Mouse (Mus musculus): ENCODE measurements around the gene Car5b. TPM values are rescaled to one million over a fixed set of nuclear protein-coding genes. Genes with fewer than 3 reads are reported as not detected.

Car5b gene
- polyA plus RNA-seq, 1 experiment from 2014 or later: 0.45 TPM

DNA sequence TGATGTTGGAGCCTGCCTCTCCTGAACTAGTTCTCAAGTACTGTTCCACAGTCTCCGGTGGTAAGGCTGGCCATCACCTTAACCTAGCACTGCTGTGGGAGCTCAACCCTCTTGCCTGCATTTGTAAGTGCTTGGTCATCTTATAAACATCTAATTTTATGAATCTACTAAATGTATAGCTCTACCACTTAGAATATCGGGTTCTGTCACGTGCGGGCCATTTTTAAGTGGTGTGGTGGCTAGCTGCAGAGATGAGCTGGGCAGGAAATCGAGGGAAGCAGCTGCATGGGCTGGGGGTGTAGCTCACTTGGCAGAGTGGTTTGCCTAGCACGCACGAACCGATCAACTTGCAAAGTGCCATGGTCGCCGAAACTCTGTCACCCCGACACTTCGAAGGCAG, 70.4 kb downstream of the Car5b start:
- ATAC-seq (replicated peaks; ENCODE audit: low FRiP score, low TSS enrichment, low read depth): peak; percentile 7; the same call in 1 of the 2 replicates

DNA sequence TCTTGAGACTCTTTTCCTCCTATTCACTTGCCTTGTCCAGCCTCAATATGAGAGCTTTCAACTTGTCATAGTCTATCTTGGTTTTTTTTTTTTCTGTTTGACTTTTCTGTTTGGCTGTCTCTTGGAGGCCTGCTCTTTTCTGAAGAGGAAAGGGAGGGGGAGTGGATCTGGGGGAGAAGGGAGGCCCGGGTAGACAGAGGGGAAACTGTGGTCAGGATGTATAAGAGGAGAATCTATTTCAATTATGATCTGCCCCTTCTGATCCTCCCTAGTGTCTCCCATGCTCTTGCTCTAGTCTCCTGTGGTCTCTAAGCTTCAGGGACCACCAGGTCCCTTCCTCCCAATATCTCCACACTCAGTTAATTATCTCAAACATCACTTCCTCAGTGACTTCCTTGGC, 76.2 kb downstream of the Car5b start:
- Histone ChIP-seq H3K9me3 (ENCODE audit: control insufficient read depth, low read length) (no peaks in the 10 kb centered on the region), H3K4me1 (replicated peaks; ENCODE audit: control insufficient read depth, insufficient read depth, low read length) (no peaks in the 10 kb centered on the region), H3K27ac (ENCODE audit: low read depth) (no peak overlapping the region), H3K4me3 (ENCODE audit: low read depth, low read length) (no peak overlapping the region), H3K36me3 (ENCODE audit: control insufficient read depth, insufficient read depth, low read length) (peaks cover 63% of the 10 kb centered on the region), H3K4me2 (ENCODE audit: low read length) (no peak overlapping the region), H3K9ac (ENCODE audit: low read length) (no peak overlapping the region), H3K27me3 (replicated peaks; ENCODE audit: control insufficient read depth, insufficient read depth, low read length) (no peaks in the 10 kb centered on the region)
- 85% methylated on average over 1 of the region's 1 CpGs for WGBS
- DNase-seq (ENCODE audit: low spot score): no peak
- no peak for ATAC-seq (replicated peaks; ENCODE audit: low FRiP score, low TSS enrichment, low read depth)

More for the DNA sequence above, 70.4 kb downstream of the Car5b start:
- 28% methylated on average over 12 of the region's 12 CpGs for WGBS
- peak overlapping the region; percentile 48 for H3K4me3 ChIP-seq (ENCODE audit: low read depth, low read length)
- H3K4me2 ChIP-seq (ENCODE audit: low read length): peak overlapping the region; percentile 47
- no peaks in the 10 kb centered on the region for H3K4me1 ChIP-seq (replicated peaks; ENCODE audit: control insufficient read depth, insufficient read depth, low read length)
- H3K27me3 ChIP-seq (replicated peaks; ENCODE audit: control insufficient read depth, insufficient read depth, low read length): no peaks in the 10 kb centered on the region
- no peaks in the 10 kb centered on the region for H3K9me3 ChIP-seq (ENCODE audit: control insufficient read depth, low read length)
- H3K9ac ChIP-seq (ENCODE audit: low read length): peak overlapping the region; percentile 77
- H3K27ac ChIP-seq (ENCODE audit: low read depth): peak overlapping the region; percentile 91
- H3K36me3 ChIP-seq (ENCODE audit: control insufficient read depth, insufficient read depth, low read length): peaks cover 29% of the 10 kb centered on the region
- DNase-seq (ENCODE audit: low spot score): no peak

DNA sequence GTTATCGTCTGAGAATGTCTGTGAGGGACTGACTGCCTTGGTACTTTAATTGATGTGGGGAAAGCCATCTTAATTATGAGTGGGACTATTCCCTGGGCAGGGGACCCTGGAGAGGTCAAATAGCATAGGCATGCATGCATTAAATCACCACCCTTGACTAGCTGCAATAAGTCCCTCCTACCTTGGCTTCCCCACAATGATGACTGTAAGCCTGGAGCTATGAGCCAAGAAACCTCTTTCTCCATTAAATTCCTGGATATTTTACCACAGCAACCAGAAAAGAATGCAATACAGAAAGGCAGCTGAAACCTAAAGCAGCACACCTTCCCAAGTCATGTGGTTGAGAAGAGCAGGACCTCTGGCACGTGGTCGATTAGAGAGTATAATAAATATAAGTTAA, 83.4 kb downstream of the Car5b start:
- H3K27ac ChIP-seq (ENCODE audit: low read depth): no peak overlapping the region
- H3K4me2 ChIP-seq (ENCODE audit: low read length): no peak overlapping the region
- H3K4me3 ChIP-seq (ENCODE audit: low read depth, low read length): no peak overlapping the region
- H3K27me3 ChIP-seq (replicated peaks; ENCODE audit: control insufficient read depth, insufficient read depth, low read length): no peaks in the 10 kb centered on the region
- no peaks in the 10 kb centered on the region for H3K4me1 ChIP-seq (replicated peaks; ENCODE audit: control insufficient read depth, insufficient read depth, low read length)
- 88% methylated on average over 3 of the region's 3 CpGs for WGBS
- no peaks in the 10 kb centered on the region for H3K9me3 ChIP-seq (ENCODE audit: control insufficient read depth, low read length)
- DNase-seq (ENCODE audit: low spot score): no peak
- ATAC-seq (replicated peaks; ENCODE audit: low FRiP score, low TSS enrichment, low read depth): no peak
- H3K36me3 ChIP-seq (ENCODE audit: control insufficient read depth, insufficient read depth, low read length): peaks cover 44% of the 10 kb centered on the region
- no peak overlapping the region for H3K9ac ChIP-seq (ENCODE audit: low read length)

DNA sequence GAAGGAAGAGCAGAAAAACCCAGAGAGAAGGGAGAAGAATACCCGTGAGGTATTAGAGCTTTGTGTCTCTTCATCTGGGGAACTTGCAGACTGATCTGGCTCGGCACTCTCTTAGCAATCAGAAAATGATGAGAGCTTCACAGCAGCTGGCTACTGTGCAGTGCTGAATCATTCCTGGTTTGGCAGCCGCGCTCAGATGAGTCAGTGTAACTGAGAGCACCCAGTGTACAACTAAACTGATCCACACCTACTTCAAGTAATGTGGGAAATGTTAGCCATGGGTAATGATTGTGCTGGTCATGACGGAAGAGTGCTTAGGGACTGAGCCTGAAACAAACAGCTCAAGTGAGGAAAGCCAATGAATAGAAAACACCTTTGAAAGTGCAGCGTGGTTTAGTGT, 89.2 kb downstream of the Car5b start:
- H3K36me3 ChIP-seq (ENCODE audit: control insufficient read depth, insufficient read depth, low read length): peaks cover 32% of the 10 kb centered on the region
- DNase-seq (ENCODE audit: low spot score): no peak
- H3K9ac ChIP-seq (ENCODE audit: low read length): no peak overlapping the region
- no peak overlapping the region for H3K27ac ChIP-seq (ENCODE audit: low read depth)
- no peak for ATAC-seq (replicated peaks; ENCODE audit: low FRiP score, low TSS enrichment, low read depth)
- H3K4me2 ChIP-seq (ENCODE audit: low read length): no peak overlapping the region
- WGBS: 86% methylated on average over 6 of the region's 6 CpGs
- H3K4me1 ChIP-seq (replicated peaks; ENCODE audit: control insufficient read depth, insufficient read depth, low read length): no peaks in the 10 kb centered on the region
- H3K27me3 ChIP-seq (replicated peaks; ENCODE audit: control insufficient read depth, insufficient read depth, low read length): no peaks in the 10 kb centered on the region
- no peak overlapping the region for H3K4me3 ChIP-seq (ENCODE audit: low read depth, low read length)
- no peaks in the 10 kb centered on the region for H3K9me3 ChIP-seq (ENCODE audit: control insufficient read depth, low read length)

DNA sequence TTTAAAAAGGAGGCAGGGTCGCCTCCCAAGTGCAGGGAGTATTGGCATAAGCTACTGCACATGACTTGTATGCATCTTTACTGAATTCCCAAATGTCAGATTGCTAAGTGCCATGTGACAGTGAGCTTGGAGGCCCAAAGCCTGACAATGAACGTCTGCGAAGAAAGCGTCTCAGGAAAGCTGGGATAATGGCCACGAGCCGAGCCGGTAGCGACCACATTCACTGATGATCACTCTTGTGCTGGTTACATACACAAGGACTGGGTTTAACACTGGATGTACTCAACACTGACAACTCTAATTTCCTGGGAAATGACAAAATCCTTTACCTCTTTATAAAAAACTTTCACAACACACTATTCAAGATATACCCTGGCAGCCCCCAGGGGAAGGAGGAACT, 93.1 kb downstream of the Car5b start:
- Histone ChIP-seq H3K36me3 (ENCODE audit: control insufficient read depth, insufficient read depth, low read length) (peaks cover 13% of the 10 kb centered on the region), H3K9me3 (ENCODE audit: control insufficient read depth, low read length) (no peaks in the 10 kb centered on the region), H3K4me1 (replicated peaks; ENCODE audit: control insufficient read depth, insufficient read depth, low read length) (no peaks in the 10 kb centered on the region), H3K27me3 (replicated peaks; ENCODE audit: control insufficient read depth, insufficient read depth, low read length) (0 out of 2 replicates have a peak, but pooled peaks cover 4% of the 10 kb centered on the region), H3K4me2 (ENCODE audit: low read length) (no peak overlapping the region), H3K27ac (ENCODE audit: low read depth) (no peak overlapping the region), H3K4me3 (ENCODE audit: low read depth, low read length) (no peak overlapping the region), H3K9ac (ENCODE audit: low read length) (no peak overlapping the region)
- ATAC-seq (replicated peaks; ENCODE audit: low FRiP score, low TSS enrichment, low read depth) (no peak), DNase-seq (ENCODE audit: low spot score) (no peak)
- WGBS: 85% methylated on average over 8 of the region's 8 CpGs

DNA sequence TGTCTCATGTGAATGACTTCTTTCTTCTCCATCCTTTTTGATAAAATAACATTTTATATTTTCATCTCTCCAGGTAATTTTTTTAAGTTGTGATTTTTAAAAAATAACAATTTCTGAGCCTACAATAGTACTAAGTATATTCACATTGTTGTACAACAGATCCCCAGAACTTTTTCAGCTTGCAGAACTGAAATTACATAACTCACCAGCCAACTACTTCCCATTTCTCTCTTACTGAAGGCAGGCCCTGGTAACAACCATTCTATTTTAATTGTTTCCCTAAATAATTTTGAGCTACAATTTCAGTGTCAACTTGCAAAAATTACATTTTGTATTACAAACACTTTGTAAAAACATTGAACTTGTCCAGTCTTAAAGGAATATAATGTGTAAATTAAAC, 98.2 kb downstream of the Car5b start:
- Histone ChIP-seq H3K9me3 (ENCODE audit: control insufficient read depth, low read length) (no peaks in the 10 kb centered on the region), H3K4me3 (ENCODE audit: low read depth, low read length) (no peak overlapping the region), H3K9ac (ENCODE audit: low read length) (no peak overlapping the region), H3K36me3 (ENCODE audit: control insufficient read depth, insufficient read depth, low read length) (no peaks in the 10 kb centered on the region), H3K27ac (ENCODE audit: low read depth) (no peak overlapping the region), H3K27me3 (replicated peaks; ENCODE audit: control insufficient read depth, insufficient read depth, low read length) (0 out of 2 replicates have a peak, but pooled peaks cover 4% of the 10 kb centered on the region), H3K4me2 (ENCODE audit: low read length) (no peak overlapping the region), H3K4me1 (replicated peaks; ENCODE audit: control insufficient read depth, insufficient read depth, low read length) (no peaks in the 10 kb centered on the region)
- ATAC-seq (replicated peaks; ENCODE audit: low FRiP score, low TSS enrichment, low read depth): no peak
- no peak for DNase-seq (ENCODE audit: low spot score)

Other genes with a start within 250 kb of the Car5b start
- 27.4 and 27.6 TPM in 2 replicates for gene Ap1s2, start 119.0 kb downstream of the Car5b start, polyA plus RNA-seq (2014; fragmentation: Nextera tagmentation; extraction: Ambion mirVana)
- 46.2 and 49.3 TPM in 2 replicates for gene Zrsr2, start 69.3 kb downstream of the Car5b start, polyA plus RNA-seq (2014; fragmentation: Nextera tagmentation; extraction: Ambion mirVana)
- 26.2 and 26.7 TPM in 2 replicates for gene Siah1b, start 48.5 kb upstream of the Car5b start, polyA plus RNA-seq (2014; fragmentation: Nextera tagmentation; extraction: Ambion mirVana)
- gene Cltrn, start 60.8 kb upstream of the Car5b start, polyA plus RNA-seq (2014; fragmentation: Nextera tagmentation; extraction: Ambion mirVana): 3.5 and 6.9 TPM in 2 replicates
- 2.6 and 3.5 TPM in 2 replicates for gene Ace2, start 111.3 kb upstream of the Car5b start, polyA plus RNA-seq (2014; fragmentation: Nextera tagmentation; extraction: Ambion mirVana)
- 0.47 and 0.93 TPM in 2 replicates for gene Bmx, start 230.2 kb upstream of the Car5b start, polyA plus RNA-seq (2014; fragmentation: Nextera tagmentation; extraction: Ambion mirVana)
- 3.8 and 4.5 TPM in 2 replicates for gene Pir, start 241.4 kb upstream of the Car5b start, polyA plus RNA-seq (2014; fragmentation: Nextera tagmentation; extraction: Ambion mirVana)